Mouse (Mus musculus) liver, postnatal 0 days (tissue): ENCODE measurements around the gene A930018P22Rik.
"Not testable (repeated sequence)": the region's sequence is repeated elsewhere in the genome, so short reads cannot be mapped to it uniquely, and the experiment has no call there.

ENCODE experiments used
- CTCF ChIP-seq: sonication (generic); IDR thresholded peaks from 2 replicates; pipeline ENCODE4 v1.5.1; 2016; ENCODE audit warnings: antibody characterized with exemption, low read depth
- EP300 ChIP-seq: IDR thresholded peaks from 2 replicates; pipeline ENCODE4 v1.6.1; 2016; ENCODE audit warnings: antibody characterized with exemption, low read depth, mild to moderate bottlenecking

DNA sequence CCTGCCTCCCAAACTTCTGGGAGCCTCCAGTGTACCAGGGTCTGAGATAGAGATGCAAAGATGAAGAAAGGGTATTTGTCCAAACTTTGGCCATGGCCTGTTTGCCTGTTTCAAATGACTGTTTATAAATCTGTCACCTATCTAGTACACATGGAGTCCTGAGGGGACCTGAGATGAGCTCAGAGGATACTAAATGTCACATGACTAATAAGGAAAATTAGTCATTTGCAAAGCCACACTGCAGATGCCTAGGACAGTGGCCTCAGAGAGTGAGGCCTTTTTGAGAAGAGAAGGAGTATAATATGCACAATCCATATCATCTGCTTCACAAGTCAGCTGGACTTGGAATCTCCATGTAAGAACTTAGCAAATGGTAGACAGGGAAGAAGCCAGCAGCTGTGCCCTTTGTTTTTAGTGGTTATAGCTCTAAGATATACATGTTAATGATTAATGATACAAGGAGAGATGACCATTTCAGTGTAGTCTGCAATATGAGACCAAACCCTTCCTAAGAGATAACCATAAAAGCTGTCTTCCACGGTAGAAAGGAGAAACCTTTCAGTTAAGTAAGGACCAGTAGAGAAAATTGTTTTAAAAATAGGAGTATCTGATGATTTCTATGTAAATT is 11.3 kb upstream of the A930018P22Rik start:
- TF ChIP-seq CTCF, EP300: not testable (repeated sequence)
